Mouse (Mus musculus) brown adipose tissue, adult 24 weeks (tissue): ENCODE data around the gene Ssx9. TPM values are rescaled to one million over a fixed set of nuclear protein-coding genes. Genes with fewer than 3 reads are reported as not detected.
"Not testable (repeated sequence)": the region's sequence is repeated elsewhere in the genome, so short reads cannot be mapped to it uniquely, and the experiment has no call there.

ENCODE experiments used
- H3K27ac ChIP-seq: fragments of 200-500 bp; replicated peaks from 2 replicates; pipeline ENCODE4 v1.5.1; 2012; ENCODE audit warnings: low read depth, mild to moderate bottlenecking, low read length
- H3K4me1 ChIP-seq: fragments of 200-500 bp; 2 replicates; pipeline ENCODE4 v1.6.1; 2012; ENCODE audit warnings: low read length, mixed read lengths; ENCODE audit not compliant: control insufficient read depth, insufficient read depth, insufficient read length
- H3K4me3 ChIP-seq: fragments of 200-500 bp; 2 replicates; pipeline ENCODE4 v1.5.1; 2012; ENCODE audit warnings: low read depth, mild to moderate bottlenecking, low read length, moderate library complexity; ENCODE audit not compliant: insufficient read depth
- polyA plus RNA-seq: library from polyadenylated mRNA; stranded (reverse); fragments of >200 nt; gene quantifications from 2 replicates; pipeline ENCODE4 v1.2.4, GENCODE M21; 2012; ENCODE audit not compliant: missing spikeins, insufficient read depth, insufficient read length

Ssx9 gene
- polyA plus RNA-seq, result not detected in 2 replicates

DNA sequence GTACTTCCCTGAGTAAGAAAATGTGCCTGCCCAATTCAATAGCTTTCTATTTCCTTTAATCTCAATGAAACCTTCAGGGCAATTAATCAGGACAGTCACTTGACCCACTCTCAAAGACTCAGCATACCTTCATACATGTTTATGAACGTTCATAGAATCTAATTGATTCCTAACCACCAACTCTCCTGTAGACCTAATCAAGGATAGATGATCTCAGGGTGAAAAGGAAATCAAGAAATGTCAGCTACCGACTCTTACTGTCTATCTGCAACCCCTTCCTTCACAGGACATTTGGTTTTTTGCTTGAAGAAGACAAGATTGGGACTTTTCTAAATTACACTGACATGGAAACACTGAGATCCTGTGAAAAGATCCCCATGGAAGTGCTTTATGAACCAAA, at the start of gene Ssx9:
TSS of gene Ssx9 (plus strand) at position 301 of the 400 bp plus-strand sequence.
- H3K27ac ChIP-seq, H3K4me3 ChIP-seq, H3K4me1 ChIP-seq: not testable (repeated sequence)

DNA sequence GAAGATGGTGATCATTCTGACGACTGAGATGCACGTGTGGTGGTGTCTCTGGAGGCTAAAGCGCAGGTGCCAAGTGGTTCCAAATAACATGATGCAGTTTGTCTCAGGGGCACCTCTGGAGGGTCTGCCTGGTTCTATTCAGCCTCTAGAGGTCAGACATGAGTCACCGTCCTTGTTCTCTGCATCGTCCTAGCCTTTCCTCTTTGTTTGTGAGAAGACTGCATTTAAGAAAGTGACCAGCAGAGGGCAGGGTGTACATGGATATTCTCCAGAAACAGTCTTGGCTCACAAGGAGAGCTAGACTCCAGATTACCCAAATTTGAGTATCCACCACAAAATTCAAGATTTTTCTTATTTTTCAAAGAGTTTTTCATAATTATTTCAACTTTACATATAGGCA, 15.3 kb upstream of the Ssx9 start:
- Histone ChIP-seq H3K4me3 (no peak overlapping the region), H3K4me1 (no peaks in the 10 kb centered on the region), H3K27ac (no peak overlapping the region)

DNA sequence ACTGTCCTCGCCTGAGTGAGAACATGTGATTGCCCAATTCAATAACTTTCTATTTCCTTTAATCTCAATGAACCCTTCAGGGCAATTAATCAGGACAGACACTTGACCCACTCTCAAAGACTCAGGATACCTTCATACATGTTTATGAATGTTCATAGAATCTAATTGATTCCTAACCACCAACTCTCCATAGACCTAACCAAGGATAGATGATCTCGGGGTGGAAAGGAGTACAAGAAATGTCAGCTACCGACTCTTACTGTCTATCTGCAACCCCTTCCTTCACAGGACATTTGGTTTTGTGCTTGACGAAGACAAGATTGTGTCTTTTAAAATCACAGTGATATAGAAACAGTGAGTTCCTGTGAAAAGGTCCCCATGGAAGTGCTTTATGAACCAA, 55.2 kb downstream of the Ssx9 start, which contains the start of gene Ssxb5:
TSS of gene Ssxb5 (plus strand) at position 301 of the 400 bp plus-strand sequence.
- not testable (repeated sequence) for H3K27ac ChIP-seq, H3K4me3 ChIP-seq, H3K4me1 ChIP-seq

Other genes starting within 250 kb of the Ssx9 start
- not detected in 2 replicates for gene Gm14459, start 223.5 kb upstream of the Ssx9 start, polyA plus RNA-seq
- not detected in 2 replicates for gene Ssxb6, start 200.2 kb upstream of the Ssx9 start, polyA plus RNA-seq
- not detected in 2 replicates for gene Ssxb3, start 156.6 kb upstream of the Ssx9 start, polyA plus RNA-seq
- gene Ssxb8, start 57.6 kb upstream of the Ssx9 start, polyA plus RNA-seq, result not detected in 2 replicates
- gene Ssxb5, start 55.3 kb downstream of the Ssx9 start, polyA plus RNA-seq, result not detected in 2 replicates
- gene Gm6592, start 95.6 kb downstream of the Ssx9 start, polyA plus RNA-seq, result not detected in 2 replicates
- not detected in 2 replicates for gene Gm5751, start 125.8 kb downstream of the Ssx9 start, polyA plus RNA-seq
- 0.52 TPM in 1 of 2 replicates, not detected in the other for gene B630019K06Rik, start 143.9 kb downstream of the Ssx9 start, polyA plus RNA-seq
- not detected in 2 replicates for gene Fthl17b, start 214.5 kb downstream of the Ssx9 start, polyA plus RNA-seq
- gene Fthl17c, start 228.1 kb downstream of the Ssx9 start, polyA plus RNA-seq, result not detected in 2 replicates
- not detected in 2 replicates for gene Fthl17d, start 238.3 kb downstream of the Ssx9 start, polyA plus RNA-seq